Mouse (Mus musculus) erythroblast, embryonic 14.5 days (primary cell): Measurements from ENCODE around the gene Sort1. TPM values are rescaled to one million over a fixed set of nuclear protein-coding genes. Genes with fewer than 3 reads are reported as not detected.

ENCODE experiments used
- H3K27me3 ChIP-seq: 2 replicates; pipeline ENCODE4 v1.6.1; 2012; ENCODE audit warnings: inconsistent platforms; ENCODE audit not compliant: control insufficient read depth
- H3K36me3 ChIP-seq: 2 replicates; pipeline ENCODE4 v1.6.1; 2012; ENCODE audit warnings: mild to moderate bottlenecking, inconsistent platforms; ENCODE audit not compliant: control insufficient read depth
- H3K4me1 ChIP-seq: 2 replicates; pipeline ENCODE4 v1.6.1; 2012; ENCODE audit warnings: inconsistent platforms; ENCODE audit not compliant: control insufficient read depth
- H3K4me3 ChIP-seq: replicated peaks from 2 replicates; pipeline ENCODE3; 2012; ENCODE audit warnings: moderate library complexity, mild to moderate bottlenecking, inconsistent platforms
- H3K9me3 ChIP-seq: 2 replicates; pipeline ENCODE4 v1.6.1; 2012; ENCODE audit warnings: low read length, inconsistent platforms, mixed read lengths; ENCODE audit not compliant: control insufficient read depth
- GATA1 ChIP-seq: IDR thresholded peaks from 2 replicates; pipeline ENCODE4 v1.6.1; 2012; ENCODE audit warnings: low read length, inconsistent platforms, mixed read lengths
- TAL1 ChIP-seq: IDR thresholded peaks from 3 replicates; pipeline ENCODE4 v1.6.1; 2012; ENCODE audit warnings: low read length, inconsistent platforms, mixed read lengths
- polyA plus RNA-seq: library from polyadenylated mRNA; stranded (reverse); fragments of >175 nt; gene quantifications from 2 replicates; pipeline ENCODE4 v1.2.3, GENCODE M21; 2012

The Sort1 gene
- polyA plus RNA-seq, 1 experiment = 0.01 TPM

- H3K4me1 ChIP-seq = peaks cover 53% of the 10 kb centered on the region
- TF ChIP-seq TAL1 (no peak), GATA1 (no peak)
- peaks cover 38% of the 10 kb centered on the region for H3K36me3 ChIP-seq
These were observed 102.3 kb downstream of the Sort1 start for GRCm38 (mm10) chr3:108386186-108386585.

GRCm38 (mm10) chr3:108389111-108389545 lies 105.2 kb downstream of the Sort1 start:
- Histone ChIP-seq H3K27me3 (no peaks in the 10 kb centered on the region), H3K4me3 (no peak overlapping the region), H3K9me3 (no peaks in the 10 kb centered on the region), H3K36me3 (peaks cover 38% of the 10 kb centered on the region), H3K4me1 (peaks cover 29% of the 10 kb centered on the region)
- TF ChIP-seq GATA1 = no peak
- TF ChIP-seq TAL1 = no peak

More at GRCm38 (mm10) chr3:108386186-108386585, 102.3 kb downstream of the Sort1 start:
- Histone ChIP-seq H3K27me3 (no peaks in the 10 kb centered on the region), H3K9me3 (no peaks in the 10 kb centered on the region), H3K4me3 (no peak overlapping the region)

GRCm38 (mm10) chr3:108392299-108392698 lies 108.4 kb downstream of the Sort1 start:
- peaks cover 10% of the 10 kb centered on the region for H3K4me1 ChIP-seq
- no peak for TF ChIP-seq TAL1
- no peak for TF ChIP-seq GATA1
- no peaks in the 10 kb centered on the region for H3K27me3 ChIP-seq
- H3K4me3 ChIP-seq = no peak overlapping the region
- no peaks in the 10 kb centered on the region for H3K9me3 ChIP-seq
- H3K36me3 ChIP-seq = peaks cover 10% of the 10 kb centered on the region

GRCm38 (mm10) chr3:108392793-108393192 lies 108.9 kb downstream of the Sort1 start:
- Histone ChIP-seq H3K27me3 (no peaks in the 10 kb centered on the region), H3K4me1 (peaks cover 10% of the 10 kb centered on the region), H3K36me3 (peaks cover 5% of the 10 kb centered on the region), H3K9me3 (no peaks in the 10 kb centered on the region), H3K4me3 (no peak overlapping the region)
- no peak for TF ChIP-seq GATA1
- no peak for TF ChIP-seq TAL1

GRCm38 (mm10) chr3:108398281-108398680 lies 114.4 kb downstream of the Sort1 start:
- Histone ChIP-seq H3K4me1 (peaks cover 5% of the 10 kb centered on the region), H3K27me3 (no peaks in the 10 kb centered on the region; the same call in 1 of the 2 replicates)
- no peak for TF ChIP-seq TAL1
- no peak for TF ChIP-seq GATA1

GRCm38 (mm10) chr3:108400442-108400841 lies 116.6 kb downstream of the Sort1 start:
- Histone ChIP-seq H3K4me1 (peaks cover 5% of the 10 kb centered on the region), H3K36me3 (no peaks in the 10 kb centered on the region), H3K27me3 (no peaks in the 10 kb centered on the region; the same call in 1 of the 2 replicates), H3K4me3 (no peak overlapping the region), H3K9me3 (no peaks in the 10 kb centered on the region)
- TF ChIP-seq GATA1 = no peak
- TF ChIP-seq TAL1 = no peak

More at GRCm38 (mm10) chr3:108398281-108398680, 114.4 kb downstream of the Sort1 start:
- H3K36me3 ChIP-seq = no peaks in the 10 kb centered on the region
- no peaks in the 10 kb centered on the region for H3K9me3 ChIP-seq
- no peak overlapping the region for H3K4me3 ChIP-seq

GRCm38 (mm10) chr3:108401692-108402527 lies 118.0 kb downstream of the Sort1 start:
- H3K36me3 ChIP-seq = no peaks in the 10 kb centered on the region
- H3K4me1 ChIP-seq = peaks cover 5% of the 10 kb centered on the region
- no peaks in the 10 kb centered on the region for H3K9me3 ChIP-seq
- TF ChIP-seq TAL1 (no peak), GATA1 (no peak)
- H3K27me3 ChIP-seq = no peaks in the 10 kb centered on the region; the same call in 1 of the 2 replicates
- H3K4me3 ChIP-seq = no peak overlapping the region

- no peak for TF ChIP-seq TAL1
- no peak for TF ChIP-seq GATA1
- H3K4me1 ChIP-seq = peaks cover 5% of the 10 kb centered on the region
- H3K9me3 ChIP-seq = no peaks in the 10 kb centered on the region
- H3K4me3 ChIP-seq = no peak overlapping the region
- H3K36me3 ChIP-seq = no peaks in the 10 kb centered on the region
- no peaks in the 10 kb centered on the region; the same call in 1 of the 2 replicates for H3K27me3 ChIP-seq
These were observed 118.6 kb downstream of the Sort1 start for GRCm38 (mm10) chr3:108402528-108402920.

- Histone ChIP-seq H3K9me3 (no peaks in the 10 kb centered on the region), H3K4me3 (no peak overlapping the region), H3K4me1 (peaks cover 5% of the 10 kb centered on the region), H3K36me3 (no peaks in the 10 kb centered on the region), H3K27me3 (no peaks in the 10 kb centered on the region; the same call in 1 of the 2 replicates)
- no peak for TF ChIP-seq GATA1
- no peak for TF ChIP-seq TAL1
These were observed 121.8 kb downstream of the Sort1 start for GRCm38 (mm10) chr3:108405536-108406305.
